Mouse (Mus musculus) A20 (cell line): ENCODE measurements around the gene Gm21969.

Source experiments
- DNase-seq: peaks from one replicate; pipeline ENCODE4 v3.0.0-alpha.2; 2011; ENCODE audit warnings: low read depth, low spot score

The Gm21969 gene

GRCm38 (mm10) chr4:139619765-139620164, 16.8 kb downstream of the Gm21969 start:
- DNase-seq = no peak

DNA sequence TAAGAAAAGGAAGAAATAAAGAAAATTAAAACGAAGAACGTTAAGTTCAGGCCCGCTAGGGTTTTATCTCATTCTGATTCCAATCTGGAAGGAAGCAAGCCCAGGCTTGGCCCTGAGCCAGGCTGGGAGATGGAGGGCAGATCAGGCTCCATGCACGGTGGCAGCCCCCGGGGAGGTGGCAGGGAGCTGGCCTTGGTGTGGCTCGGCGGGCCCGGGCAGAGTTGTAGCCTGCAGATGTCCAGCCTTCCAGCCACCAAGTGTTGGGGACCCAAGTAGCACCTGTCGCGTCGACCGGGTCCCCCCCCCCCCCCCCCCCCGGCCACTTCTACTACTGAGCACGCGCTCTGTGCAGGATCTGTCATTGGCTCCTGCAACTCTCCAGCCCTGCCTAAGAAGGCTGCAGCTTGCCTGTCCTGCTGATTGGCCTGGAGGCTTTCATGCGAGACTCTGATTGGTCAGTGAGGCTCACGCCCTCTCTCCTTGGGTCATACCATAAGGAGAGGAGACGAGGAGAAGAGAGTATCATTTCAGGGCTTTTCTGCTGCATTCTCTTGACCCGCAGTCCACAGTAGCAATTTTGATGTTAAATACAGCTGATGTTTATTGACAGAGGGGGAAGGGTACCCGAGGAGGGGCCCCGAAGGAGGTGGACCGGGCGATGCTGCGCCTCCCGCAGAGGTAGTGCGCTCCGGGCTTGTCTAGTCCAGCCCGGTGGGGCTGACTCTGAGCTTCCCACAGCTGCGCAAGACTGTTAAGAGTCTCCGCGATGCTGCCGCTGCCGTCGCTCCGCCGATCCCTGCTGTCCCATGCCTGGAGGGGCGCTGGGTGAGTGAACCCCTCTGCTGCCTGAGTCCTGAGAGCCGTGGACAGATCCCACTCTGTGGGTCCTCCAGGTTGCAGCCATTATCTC, 19.6 kb downstream of the Gm21969 start, which contains the start of gene Aldh4a1:
Aldh4a1 (plus strand) TSS at position 494 of the 910 bp plus-strand sequence.
- peak; percentile 97 for DNase-seq

DNA sequence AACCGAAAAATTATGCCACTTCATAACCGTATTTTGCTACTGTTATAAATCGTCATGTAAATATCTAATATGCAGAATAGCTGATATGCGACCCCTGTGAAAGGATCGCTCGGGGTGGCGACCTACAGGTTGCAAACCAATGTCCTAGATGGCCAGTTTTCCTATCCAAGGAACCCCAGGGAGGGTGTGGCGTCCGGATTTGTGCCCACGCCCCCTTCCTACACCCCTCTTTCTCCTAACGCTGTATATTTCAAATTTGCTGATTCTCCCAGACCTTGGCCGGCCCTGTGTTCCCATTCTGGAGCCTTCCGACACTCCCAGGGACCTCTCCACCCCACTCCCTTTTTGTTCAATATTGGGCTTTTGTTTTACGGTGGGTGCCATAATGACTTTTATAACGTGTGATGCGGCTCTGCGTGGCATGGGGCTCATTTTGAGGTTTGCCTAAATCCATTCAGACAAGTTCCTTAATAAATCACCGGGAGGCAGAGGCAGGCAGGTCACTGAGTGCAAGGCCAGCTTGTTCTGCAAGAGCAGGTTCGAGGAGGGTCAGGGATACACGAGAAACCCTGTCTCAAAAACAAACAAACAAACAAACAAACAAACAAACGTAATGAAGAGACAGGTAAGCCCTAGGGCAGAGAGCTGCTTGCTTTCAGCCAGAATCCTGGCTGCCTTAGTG, 20.6 kb downstream of the Gm21969 start:
- DNase-seq = no peak

DNA sequence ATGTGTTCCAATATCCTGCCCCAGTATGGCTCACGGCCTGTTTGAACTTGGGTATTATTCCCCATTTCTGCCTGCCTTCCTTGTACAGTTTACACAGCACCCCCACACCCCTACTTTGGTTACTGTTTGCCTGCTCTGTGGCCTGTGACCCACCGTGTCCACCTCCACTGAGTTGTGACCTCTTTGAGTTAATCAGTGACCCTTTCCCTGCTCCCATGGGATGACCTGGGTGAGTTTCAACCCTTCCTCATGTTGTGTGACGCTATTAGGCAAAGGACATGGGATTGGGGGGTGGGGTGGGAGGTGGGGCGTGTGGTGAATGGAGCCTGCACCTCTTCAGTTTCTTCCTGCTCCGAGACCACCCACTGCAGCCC, 21.1 kb downstream of the Gm21969 start:
- no peak for DNase-seq

GRCm38 (mm10) chr4:139624706-139625105, 21.7 kb downstream of the Gm21969 start:
- DNase-seq = no peak

- no peak for DNase-seq
Measured at GRCm38 (mm10) chr4:139627361-139627760, 24.4 kb downstream of the Gm21969 start.

GRCm38 (mm10) chr4:139630171-139630570, 27.2 kb downstream of the Gm21969 start:
- DNase-seq = no peak

DNA sequence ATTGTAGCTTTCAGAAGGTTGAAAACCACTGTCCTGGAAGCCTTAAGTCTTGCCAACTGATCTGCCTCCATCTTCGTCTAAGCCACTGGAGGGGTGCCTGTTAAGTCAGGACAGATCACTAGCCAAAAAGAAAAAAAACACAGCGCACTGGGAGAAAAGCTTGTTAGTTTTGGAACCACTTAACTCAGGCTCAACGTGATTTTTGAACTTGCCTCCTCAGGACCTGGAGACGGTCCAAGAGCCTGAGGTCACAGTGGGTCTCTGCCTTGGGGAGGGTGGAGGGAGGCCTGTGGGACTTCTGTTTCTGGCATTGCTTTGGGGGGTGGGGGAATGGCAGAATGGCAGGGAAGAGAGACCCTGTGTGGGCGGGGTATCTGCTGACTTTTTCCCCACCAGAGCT, 28.2 kb downstream of the Gm21969 start:
- no peak for DNase-seq

- no peak for DNase-seq
Measured at GRCm38 (mm10) chr4:139631569-139632253, 28.7 kb downstream of the Gm21969 start.

GRCm38 (mm10) chr4:139632254-139632580, 29.2 kb downstream of the Gm21969 start:
- no peak for DNase-seq

DNA sequence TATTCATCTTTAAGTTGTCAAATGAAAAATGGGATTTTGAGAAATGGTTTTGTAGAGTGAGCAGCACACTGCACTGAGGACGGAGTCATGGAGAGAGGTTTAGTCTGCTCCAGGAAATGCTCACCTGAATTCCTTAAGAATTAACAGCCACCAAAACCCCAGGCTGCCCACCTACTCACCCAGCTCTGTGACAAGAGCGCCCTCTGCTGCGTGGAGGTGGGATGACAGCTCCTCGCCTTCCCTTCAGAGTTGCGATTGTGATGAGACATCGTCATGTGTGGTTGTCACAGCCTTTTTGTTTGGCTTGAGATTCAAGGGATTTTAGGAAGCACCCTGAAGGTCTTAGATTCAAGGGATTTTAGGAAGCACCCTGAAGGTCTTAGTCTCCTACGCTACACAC, 33.4 kb downstream of the Gm21969 start:
- DNase-seq = peak; percentile 65

GRCm38 (mm10) chr4:139637847-139638246, 34.9 kb downstream of the Gm21969 start:
- DNase-seq = no peak

DNA sequence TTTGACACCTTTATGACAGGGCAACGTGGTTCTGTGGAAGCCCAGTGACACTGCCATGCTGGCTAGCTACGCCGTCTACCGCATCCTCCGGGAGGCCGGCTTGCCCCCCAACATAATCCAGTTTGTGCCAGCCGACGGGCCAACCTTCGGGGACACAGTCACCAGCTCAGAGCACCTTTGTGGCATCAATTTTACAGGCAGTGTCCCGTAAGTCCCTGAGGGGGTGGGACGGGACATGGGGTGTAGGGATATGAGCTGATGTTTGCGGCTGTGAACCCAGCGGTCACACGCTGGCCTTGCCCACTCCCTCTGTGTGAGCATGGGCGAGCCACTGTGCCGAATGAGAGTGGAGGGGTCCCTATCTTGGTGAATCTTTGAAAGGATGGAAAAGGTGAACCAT, 35.4 kb downstream of the Gm21969 start:
- DNase-seq = no peak

DNA sequence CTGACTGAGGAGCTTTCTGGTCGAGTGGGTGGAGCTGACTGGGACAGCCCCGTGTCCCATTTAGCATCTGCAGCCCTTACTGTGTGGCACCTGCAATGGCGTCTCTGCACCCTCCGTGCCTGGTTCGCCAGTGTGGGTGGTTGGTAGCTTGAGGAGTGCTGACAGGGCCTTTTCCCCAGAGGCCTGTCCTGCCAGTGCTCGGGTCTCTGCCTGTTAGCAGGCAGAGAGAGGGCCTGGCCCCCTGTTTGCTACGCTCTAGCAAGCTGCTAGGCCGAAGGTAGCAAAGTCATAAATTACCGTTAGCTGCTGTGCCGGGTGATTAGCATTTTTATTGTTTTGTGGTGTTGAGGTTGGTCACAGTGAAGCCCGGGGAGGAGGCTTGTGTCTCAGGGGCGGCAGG, 36.8 kb downstream of the Gm21969 start:
- peak; percentile 94 for DNase-seq

DNA sequence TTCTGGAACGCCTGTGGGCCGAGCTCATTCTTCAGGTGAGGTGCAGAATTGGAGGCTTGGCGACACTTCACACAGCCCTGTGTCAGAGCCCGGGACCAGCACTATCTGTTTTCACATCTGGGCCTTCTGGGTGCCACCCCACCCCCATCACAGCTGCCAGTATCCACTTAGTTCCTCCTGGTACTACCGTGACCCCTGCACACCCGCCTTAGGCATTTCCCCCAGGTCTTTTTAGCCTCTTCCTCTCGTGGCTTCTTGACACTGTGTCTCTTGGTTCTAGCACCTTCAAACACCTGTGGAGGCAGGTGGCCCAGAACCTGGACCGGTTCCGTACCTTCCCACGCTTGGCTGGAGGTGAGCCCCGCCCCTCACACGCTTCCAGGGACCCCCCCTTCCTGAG, 37.3 kb downstream of the Gm21969 start:
- peak; percentile 91 for DNase-seq

GRCm38 (mm10) chr4:139640775-139641174, 37.8 kb downstream of the Gm21969 start:
- DNase-seq = no peak

DNA sequence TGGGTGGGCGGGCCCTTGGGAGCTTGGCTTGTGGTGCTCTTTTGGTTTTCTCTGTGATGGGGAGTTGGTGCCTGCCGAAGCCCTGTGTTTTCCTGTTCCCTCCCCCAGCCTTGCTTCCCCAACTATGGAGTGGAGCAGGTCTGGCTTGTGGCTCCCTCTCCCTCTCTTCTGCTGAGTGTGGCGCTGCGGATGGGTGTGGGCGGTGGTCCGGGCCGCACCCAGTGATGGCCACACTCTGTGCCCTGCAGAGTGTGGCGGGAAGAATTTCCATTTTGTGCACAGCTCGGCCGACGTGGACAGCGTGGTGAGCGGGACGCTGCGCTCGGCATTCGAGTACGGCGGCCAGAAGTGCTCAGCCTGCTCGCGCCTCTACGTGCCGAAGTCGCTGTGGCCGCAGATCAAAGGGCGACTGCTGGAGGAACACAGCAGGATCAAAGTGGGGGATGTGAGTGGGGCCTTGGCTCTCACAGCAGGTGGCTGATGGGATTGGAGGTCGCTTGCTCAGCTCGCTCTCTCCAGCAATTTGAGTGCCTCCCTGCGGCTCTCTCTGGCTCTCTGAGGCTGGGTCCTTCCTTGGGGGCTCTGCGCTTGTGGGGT, 38.9 kb downstream of the Gm21969 start:
- no peak for DNase-seq

- DNase-seq = peak; percentile 84
Measured at GRCm38 (mm10) chr4:139643972-139644371, 41.0 kb downstream of the Gm21969 start.

- DNase-seq = no peak
Measured at GRCm38 (mm10) chr4:139646916-139647315, 43.9 kb downstream of the Gm21969 start.

DNA sequence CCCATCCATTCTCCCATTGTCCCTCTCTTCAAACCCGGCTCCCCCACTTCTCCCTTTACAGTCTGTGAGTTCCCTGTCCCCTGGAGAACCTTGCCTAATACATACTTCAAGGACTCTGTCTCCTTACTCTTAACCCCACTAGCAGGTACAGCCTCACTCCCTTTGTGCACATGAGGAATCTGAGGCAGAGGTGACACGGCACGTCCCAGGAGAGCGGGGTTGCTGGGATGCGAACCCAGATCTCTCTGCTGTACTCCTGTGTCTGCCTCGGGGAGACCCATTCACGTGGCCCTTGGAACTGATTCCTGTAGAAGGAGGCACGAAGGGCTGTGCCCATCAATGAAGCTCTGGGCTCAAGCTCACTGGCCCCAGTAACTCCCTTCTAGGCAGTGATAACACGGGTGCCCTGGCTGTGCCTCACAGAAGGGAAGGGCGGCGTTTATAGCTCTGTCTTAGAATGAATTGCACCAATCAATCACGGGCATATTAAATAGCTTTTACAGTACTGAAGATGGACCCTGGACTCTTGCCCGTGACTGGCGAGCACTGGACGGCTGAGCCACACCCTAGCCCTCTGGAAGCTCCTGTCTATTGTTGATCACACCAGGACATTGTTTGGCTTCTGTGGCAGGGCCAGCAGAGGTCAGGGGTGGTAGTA, 47.2 kb downstream of the Gm21969 start:
- DNase-seq = no peak

DNA sequence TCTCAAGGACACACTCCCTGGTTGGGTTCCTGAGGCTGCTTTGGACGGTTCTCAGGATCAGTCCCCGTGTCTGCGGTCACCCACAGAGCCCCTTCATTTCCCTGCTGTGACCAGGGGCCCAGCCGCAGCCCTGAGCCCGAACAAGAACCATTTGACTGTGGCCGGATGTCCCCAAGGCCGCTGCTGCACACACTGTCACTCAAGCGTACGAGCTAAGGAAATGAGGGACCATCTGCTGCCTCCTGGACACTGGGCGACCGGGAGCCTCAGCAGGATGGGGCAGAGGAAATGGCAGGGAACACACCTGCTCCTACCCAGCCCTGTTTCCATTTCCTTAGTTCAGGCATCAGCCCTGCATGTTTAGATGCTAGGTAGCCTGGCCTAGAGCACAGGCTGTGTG, 47.9 kb downstream of the Gm21969 start:
- peak; percentile 67 for DNase-seq
